Mouse (Mus musculus): ENCODE measurements around the gene Furin.

GRCm38 (mm10) chr7:80402651-80403321 is 2.5 kb downstream of the Furin start:
- TF ChIP-seq POLR2A (IDR thresholded peaks at IDR 0.05; ENCODE audit: borderline replicate concordance, low read depth, low read length) (no peak), CTCF (IDR thresholded peaks at IDR 0.05; ENCODE audit: low read depth, low read length) (no peak)

All from bone marrow macrophage, adult 2 months (primary cell).